Mouse (Mus musculus) heart, postnatal 0 days (tissue): ENCODE results near the gene C8a.

Experiments
- CTCF ChIP-seq: IDR thresholded peaks from 2 replicates; pipeline ENCODE4 v1.5.1; 2016; ENCODE audit warnings: antibody characterized with exemption, control low read depth, low read depth
- EP300 ChIP-seq: IDR thresholded peaks from 2 replicates; pipeline ENCODE4 v1.6.1; 2016; ENCODE audit warnings: antibody characterized with exemption, low read depth

GRCm38 (mm10) chr4:104781441-104781840, 94.8 kb downstream of the C8a start:
- TF ChIP-seq CTCF (no peak), EP300 (no peak)
